Mouse (Mus musculus): ENCODE data around the gene Rad23b. TPM values are rescaled to one million over a fixed set of nuclear protein-coding genes. Genes with fewer than 3 reads are reported as not detected.
"Not testable (repeated sequence)": the region's sequence is repeated elsewhere in the genome, so short reads cannot be mapped to it uniquely, and the experiment has no call there.

The Rad23b gene
- polyA plus RNA-seq, 1 experiment from 2014 or later = 67.2 TPM

- H3K9me3 ChIP-seq (replicated peaks; ENCODE audit: control insufficient read depth, low read length) = 0 out of 2 replicates have a peak, but pooled peaks cover under 1% of the 10 kb centered on the region
- no peak for ATAC-seq (ENCODE audit: insufficient read depth, low FRiP score)
- 89% methylated on average over 1 of the region's 1 CpGs for WGBS
- no peaks in the 10 kb centered on the region for H3K27me3 ChIP-seq (ENCODE audit: control insufficient read depth, insufficient read depth, low read length)
- no peak overlapping the region for H3K4me3 ChIP-seq (replicated peaks; ENCODE audit: low read length)
- H3K4me2 ChIP-seq (ENCODE audit: low read depth, low read length) = no peak overlapping the region
- H3K9ac ChIP-seq (ENCODE audit: low read length) = no peak overlapping the region
- no peak overlapping the region for H3K27ac ChIP-seq (ENCODE audit: low read length)
- no peaks in the 10 kb centered on the region for H3K36me3 ChIP-seq (ENCODE audit: control insufficient read depth, insufficient read depth, low read length)
- no peaks in the 10 kb centered on the region for H3K4me1 ChIP-seq (ENCODE audit: control insufficient read depth, insufficient read depth, low read length)
Observed at GRCm38 (mm10) chr4:55406558-55406957, 56.7 kb downstream of the Rad23b start.

- Histone ChIP-seq H3K9ac (ENCODE audit: low read length) (no peak overlapping the region), H3K9me3 (replicated peaks; ENCODE audit: control insufficient read depth, low read length) (no peaks in the 10 kb centered on the region), H3K4me2 (ENCODE audit: low read depth, low read length) (no peak overlapping the region), H3K36me3 (ENCODE audit: control insufficient read depth, insufficient read depth, low read length) (no peaks in the 10 kb centered on the region), H3K4me3 (replicated peaks; ENCODE audit: low read length) (no peak overlapping the region), H3K27ac (ENCODE audit: low read length) (no peak overlapping the region), H3K4me1 (ENCODE audit: control insufficient read depth, insufficient read depth, low read length) (no peaks in the 10 kb centered on the region), H3K27me3 (ENCODE audit: control insufficient read depth, insufficient read depth, low read length) (no peaks in the 10 kb centered on the region)
- 49% methylated on average over 2 of the region's 2 CpGs for WGBS
- no peak for ATAC-seq (ENCODE audit: insufficient read depth, low FRiP score)
Observed at GRCm38 (mm10) chr4:55408081-55408480, 58.2 kb downstream of the Rad23b start.

DNA sequence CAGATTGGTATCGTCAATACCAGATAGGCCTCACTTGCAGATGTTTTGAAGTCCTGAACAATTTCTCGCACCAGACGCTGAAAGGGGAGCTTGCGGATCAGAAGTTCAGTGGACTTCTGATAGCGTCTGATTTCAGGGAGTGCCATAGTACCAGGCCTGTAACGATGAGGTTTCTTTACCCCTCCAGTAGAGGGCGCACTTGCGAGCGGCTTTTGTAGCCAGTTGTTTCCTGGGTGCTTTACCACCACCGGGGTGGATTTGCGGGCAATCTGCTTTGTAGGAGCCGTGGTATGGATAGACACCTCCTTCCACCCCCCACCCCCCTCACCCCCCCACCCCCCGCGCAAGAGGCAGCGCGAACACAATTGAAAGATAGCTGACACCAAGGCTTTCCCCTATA, 59.2 kb downstream of the Rad23b start:
- no peak overlapping the region for H3K4me3 ChIP-seq (replicated peaks; ENCODE audit: low read length)
- no peaks in the 10 kb centered on the region for H3K36me3 ChIP-seq (ENCODE audit: control insufficient read depth, insufficient read depth, low read length)
- WGBS = 93% methylated on average over 16 of the region's 16 CpGs
- no peak for ATAC-seq (ENCODE audit: insufficient read depth, low FRiP score)
- no peaks in the 10 kb centered on the region for H3K9me3 ChIP-seq (replicated peaks; ENCODE audit: control insufficient read depth, low read length)
- no peaks in the 10 kb centered on the region for H3K4me1 ChIP-seq (ENCODE audit: control insufficient read depth, insufficient read depth, low read length)
- H3K4me2 ChIP-seq (ENCODE audit: low read depth, low read length) = no peak overlapping the region
- no peak overlapping the region for H3K9ac ChIP-seq (ENCODE audit: low read length)
- no peaks in the 10 kb centered on the region for H3K27me3 ChIP-seq (ENCODE audit: control insufficient read depth, insufficient read depth, low read length)
- no peak overlapping the region for H3K27ac ChIP-seq (ENCODE audit: low read length)

- WGBS = 91% methylated on average over 1 of the region's 1 CpGs
- ATAC-seq (ENCODE audit: insufficient read depth, low FRiP score); H3K36me3 ChIP-seq (ENCODE audit: control insufficient read depth, insufficient read depth, low read length): not testable (repeated sequence)
Observed at GRCm38 (mm10) chr4:55409578-55410224, 59.9 kb downstream of the Rad23b start.

GRCm38 (mm10) chr4:55415864-55416263, 66.0 kb downstream of the Rad23b start:
- 54% methylated on average over 3 of the region's 3 CpGs for WGBS

More at GRCm38 (mm10) chr4:55409578-55410224, 59.9 kb downstream of the Rad23b start:
- not testable (repeated sequence) for H3K9me3 ChIP-seq (replicated peaks; ENCODE audit: control insufficient read depth, low read length); H3K27me3 ChIP-seq (ENCODE audit: control insufficient read depth, insufficient read depth, low read length); H3K4me2 ChIP-seq (ENCODE audit: low read depth, low read length); H3K4me3 ChIP-seq (replicated peaks; ENCODE audit: low read length); H3K9ac ChIP-seq (ENCODE audit: low read length); H3K4me1 ChIP-seq (ENCODE audit: control insufficient read depth, insufficient read depth, low read length); H3K27ac ChIP-seq (ENCODE audit: low read length)

DNA sequence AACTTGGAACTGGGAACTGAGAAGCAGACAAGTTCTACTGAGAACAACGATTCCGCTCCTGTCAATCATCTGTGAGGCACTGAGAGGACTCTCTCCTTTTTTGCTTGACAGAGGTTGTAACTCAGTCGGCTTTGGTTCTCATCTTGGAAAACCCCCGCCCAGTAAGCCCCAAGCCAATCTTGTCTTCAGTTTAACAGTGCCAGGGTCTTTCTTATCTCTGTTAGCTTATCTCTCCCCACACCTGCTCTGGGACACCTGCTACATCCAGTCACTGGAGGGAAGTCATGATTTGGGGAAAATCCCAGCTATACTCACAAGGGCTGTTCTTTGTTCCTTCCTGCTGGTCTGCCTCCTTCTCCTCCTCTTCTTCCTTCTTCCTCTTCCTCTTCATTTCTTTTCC, 76.4 kb downstream of the Rad23b start:
- Histone ChIP-seq H3K27me3 (ENCODE audit: control insufficient read depth, insufficient read depth, low read length) (no peaks in the 10 kb centered on the region), H3K4me2 (ENCODE audit: low read depth, low read length) (no peak overlapping the region), H3K9me3 (replicated peaks; ENCODE audit: control insufficient read depth, low read length) (no peaks in the 10 kb centered on the region), H3K36me3 (ENCODE audit: control insufficient read depth, insufficient read depth, low read length) (no peaks in the 10 kb centered on the region), H3K4me1 (ENCODE audit: control insufficient read depth, insufficient read depth, low read length) (no peaks in the 10 kb centered on the region), H3K4me3 (replicated peaks; ENCODE audit: low read length) (no peak overlapping the region), H3K9ac (ENCODE audit: low read length) (no peak overlapping the region), H3K27ac (ENCODE audit: low read length) (no peak overlapping the region)
- ATAC-seq (ENCODE audit: insufficient read depth, low FRiP score) = no peak
- 59% methylated on average over 4 of the region's 4 CpGs for WGBS

More at GRCm38 (mm10) chr4:55415864-55416263, 66.0 kb downstream of the Rad23b start:
- Histone ChIP-seq H3K4me1 (ENCODE audit: control insufficient read depth, insufficient read depth, low read length) (no peaks in the 10 kb centered on the region), H3K9me3 (replicated peaks; ENCODE audit: control insufficient read depth, low read length) (no peaks in the 10 kb centered on the region), H3K36me3 (ENCODE audit: control insufficient read depth, insufficient read depth, low read length) (no peaks in the 10 kb centered on the region), H3K9ac (ENCODE audit: low read length) (no peak overlapping the region), H3K4me2 (ENCODE audit: low read depth, low read length) (no peak overlapping the region), H3K27me3 (ENCODE audit: control insufficient read depth, insufficient read depth, low read length) (no peaks in the 10 kb centered on the region), H3K27ac (ENCODE audit: low read length) (no peak overlapping the region), H3K4me3 (replicated peaks; ENCODE audit: low read length) (no peak overlapping the region)
- no peak for ATAC-seq (ENCODE audit: insufficient read depth, low FRiP score)

Other genes starting within 250 kb of the Rad23b start
- gene Klf4, start 182.4 kb downstream of the Rad23b start, polyA plus RNA-seq (2015; fragmentation: Nextera tagmentation; extraction: Ambion mirVana) = 29.4 and 33.8 TPM in 2 replicates

Measured in stomach, embryonic 16.5 days (tissue).